Mouse (Mus musculus): ENCODE measurements around the gene Szrd1. TPM values are rescaled to one million over a fixed set of nuclear protein-coding genes. Genes with fewer than 3 reads are reported as not detected.

Gene Szrd1
- polyA plus RNA-seq, 1 experiment = 141 TPM

- H3ac ChIP-seq (ENCODE audit: control insufficient read depth, insufficient read length, low read depth) = no peak overlapping the region
- peaks cover 33% of the 10 kb centered on the region for H3K36me3 ChIP-seq (ENCODE audit: control insufficient read depth, insufficient read depth)
- H3K4me3 ChIP-seq (ENCODE audit: insufficient read depth, poor library complexity, severe bottlenecking) = no peak overlapping the region
- H3K79me2 ChIP-seq (ENCODE audit: control insufficient read depth, insufficient read depth) = peaks cover 88% of the 10 kb centered on the region
- TF ChIP-seq CTCF (IDR thresholded peaks at IDR 0.05; ENCODE audit: control insufficient read depth, insufficient read depth, insufficient read length) (no peak), CEBPB (IDR thresholded peaks at IDR 0.05; ENCODE audit: low read depth) (no peak), MYOD1 (IDR thresholded peaks at IDR 0.05; ENCODE audit: control insufficient read depth, insufficient read length, low read depth) (no peak), MYOG (IDR thresholded peaks at IDR 0.05; ENCODE audit: control insufficient read depth, extremely low read depth, insufficient read length) (no peak), FOSL1 (IDR thresholded peaks at IDR 0.05; ENCODE audit: insufficient read depth, low read length, poor library complexity, severe bottlenecking) (no peak), USF1 (IDR thresholded peaks at IDR 0.05; ENCODE audit: low read depth) (no peak), MAX (IDR thresholded peaks at IDR 0.05) (no peak)
- peaks cover 64% of the 10 kb centered on the region for H3K79me3 ChIP-seq (ENCODE audit: low read depth)
- no peaks in the 10 kb centered on the region for H3K27me3 ChIP-seq (ENCODE audit: control insufficient read depth, insufficient read depth, insufficient read length)
Observed at GRCm38 (mm10) chr4:141120700-141121099, 18.9 kb downstream of the Szrd1 start.

GRCm38 (mm10) chr4:141118691-141119090, 20.9 kb downstream of the Szrd1 start:
- peaks cover 44% of the 10 kb centered on the region for H3K79me3 ChIP-seq (ENCODE audit: low read depth)
- no peak for TF ChIP-seq FOSL1 (IDR thresholded peaks at IDR 0.05; ENCODE audit: insufficient read depth, low read length, poor library complexity, severe bottlenecking)
- TF ChIP-seq MYOD1 (IDR thresholded peaks at IDR 0.05; ENCODE audit: control insufficient read depth, insufficient read length, low read depth) = no peak
- no peak for TF ChIP-seq USF1 (IDR thresholded peaks at IDR 0.05; ENCODE audit: low read depth)
- no peak for TF ChIP-seq CEBPB (IDR thresholded peaks at IDR 0.05; ENCODE audit: low read depth)
- TF ChIP-seq CTCF (IDR thresholded peaks at IDR 0.05; ENCODE audit: control insufficient read depth, insufficient read depth, insufficient read length) = no peak
- no peak for TF ChIP-seq MYOG (IDR thresholded peaks at IDR 0.05; ENCODE audit: control insufficient read depth, extremely low read depth, insufficient read length)
- TF ChIP-seq MAX (IDR thresholded peaks at IDR 0.05) = no peak
- H3K79me2 ChIP-seq (ENCODE audit: control insufficient read depth, insufficient read depth) = peaks cover 68% of the 10 kb centered on the region
- H3ac ChIP-seq (ENCODE audit: control insufficient read depth, insufficient read length, low read depth) = no peak overlapping the region
- H3K27me3 ChIP-seq (ENCODE audit: control insufficient read depth, insufficient read depth, insufficient read length) = no peaks in the 10 kb centered on the region
- H3K36me3 ChIP-seq (ENCODE audit: control insufficient read depth, insufficient read depth) = peaks cover 49% of the 10 kb centered on the region
- no peak overlapping the region for H3K4me3 ChIP-seq (ENCODE audit: insufficient read depth, poor library complexity, severe bottlenecking)

DNA sequence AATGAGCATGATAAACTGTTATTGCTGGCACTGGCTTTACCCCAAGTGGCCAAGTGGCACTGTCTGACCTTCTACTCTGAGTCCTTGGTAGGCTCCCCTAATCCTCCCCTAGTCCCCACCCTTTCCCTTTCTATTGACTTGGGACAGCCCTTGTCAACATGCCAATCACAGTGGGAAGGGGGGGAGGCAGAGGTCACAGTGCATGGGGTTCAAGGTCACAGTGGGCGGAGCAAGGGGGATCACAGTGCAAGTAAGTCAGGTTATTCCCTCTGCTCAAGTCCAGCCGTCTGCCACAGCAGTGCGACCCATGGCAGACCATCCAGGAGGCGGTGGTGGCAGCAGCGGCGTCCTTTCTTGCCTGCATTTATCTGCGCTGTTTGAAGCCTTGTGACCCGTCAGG, 24.2 kb downstream of the Szrd1 start:
- H3K36me3 ChIP-seq (ENCODE audit: control insufficient read depth, insufficient read depth) = peaks cover 50% of the 10 kb centered on the region
- H3K79me2 ChIP-seq (ENCODE audit: control insufficient read depth, insufficient read depth) = peaks cover 35% of the 10 kb centered on the region
- H3K4me3 ChIP-seq (ENCODE audit: insufficient read depth, poor library complexity, severe bottlenecking) = no peak overlapping the region
- peaks cover 14% of the 10 kb centered on the region for H3K79me3 ChIP-seq (ENCODE audit: low read depth)
- H3K27me3 ChIP-seq (ENCODE audit: control insufficient read depth, insufficient read depth, insufficient read length) = no peaks in the 10 kb centered on the region
- TF ChIP-seq FOSL1 (IDR thresholded peaks at IDR 0.05; ENCODE audit: insufficient read depth, low read length, poor library complexity, severe bottlenecking) = no peak
- H3ac ChIP-seq (ENCODE audit: control insufficient read depth, insufficient read length, low read depth) = no peak overlapping the region

- Histone ChIP-seq H3K79me3 (ENCODE audit: low read depth) (peaks cover 6% of the 10 kb centered on the region), H3K79me2 (ENCODE audit: control insufficient read depth, insufficient read depth) (peaks cover 26% of the 10 kb centered on the region), H3K27me3 (ENCODE audit: control insufficient read depth, insufficient read depth, insufficient read length) (no peaks in the 10 kb centered on the region), H3K4me3 (ENCODE audit: insufficient read depth, poor library complexity, severe bottlenecking) (no peak overlapping the region), H3K36me3 (ENCODE audit: control insufficient read depth, insufficient read depth) (peaks cover 50% of the 10 kb centered on the region), H3ac (ENCODE audit: control insufficient read depth, insufficient read length, low read depth) (no peak overlapping the region)
- TF ChIP-seq MAX (IDR thresholded peaks at IDR 0.05) (no peak), USF1 (IDR thresholded peaks at IDR 0.05; ENCODE audit: low read depth) (no peak), MYOG (IDR thresholded peaks at IDR 0.05; ENCODE audit: control insufficient read depth, extremely low read depth, insufficient read length) (no peak), FOSL1 (IDR thresholded peaks at IDR 0.05; ENCODE audit: insufficient read depth, low read length, poor library complexity, severe bottlenecking) (no peak)
Observed at GRCm38 (mm10) chr4:141114521-141114981, 25.0 kb downstream of the Szrd1 start.

DNA sequence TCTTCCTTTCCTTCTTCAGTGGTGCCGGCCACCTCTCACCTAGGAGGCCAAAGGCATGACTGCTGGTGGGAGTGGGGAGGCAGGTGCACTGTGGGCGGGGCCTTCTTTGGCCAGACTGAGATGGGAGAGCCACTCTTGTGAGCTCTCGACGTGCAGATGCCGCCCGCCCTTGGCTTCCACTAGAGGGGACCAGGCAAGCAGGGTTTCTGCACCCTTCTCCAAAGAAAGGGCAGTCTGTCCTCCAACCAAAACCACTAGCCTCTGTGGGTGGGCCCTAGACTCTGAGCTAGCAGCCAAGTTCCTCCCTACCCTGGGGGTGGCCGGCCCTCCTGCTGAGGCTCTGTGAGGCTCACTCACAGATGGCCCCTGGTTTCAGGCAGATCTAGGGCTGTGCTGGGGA, 25.7 kb downstream of the Szrd1 start:
- peaks cover under 1% of the 10 kb centered on the region for H3K79me3 ChIP-seq (ENCODE audit: low read depth)
- H3ac ChIP-seq (ENCODE audit: control insufficient read depth, insufficient read length, low read depth) = no peak overlapping the region
- no peaks in the 10 kb centered on the region for H3K27me3 ChIP-seq (ENCODE audit: control insufficient read depth, insufficient read depth, insufficient read length)
- no peak for TF ChIP-seq USF1 (IDR thresholded peaks at IDR 0.05; ENCODE audit: low read depth)
- no peak for TF ChIP-seq MYOD1 (IDR thresholded peaks at IDR 0.05; ENCODE audit: control insufficient read depth, insufficient read length, low read depth)
- TF ChIP-seq MYOG (IDR thresholded peaks at IDR 0.05; ENCODE audit: control insufficient read depth, extremely low read depth, insufficient read length) = no peak
- no peak for TF ChIP-seq MAX (IDR thresholded peaks at IDR 0.05)
- no peak for TF ChIP-seq FOSL1 (IDR thresholded peaks at IDR 0.05; ENCODE audit: insufficient read depth, low read length, poor library complexity, severe bottlenecking)
- no peak for TF ChIP-seq CEBPB (IDR thresholded peaks at IDR 0.05; ENCODE audit: low read depth)
- no peak for TF ChIP-seq CTCF (IDR thresholded peaks at IDR 0.05; ENCODE audit: control insufficient read depth, insufficient read depth, insufficient read length)
- H3K4me3 ChIP-seq (ENCODE audit: insufficient read depth, poor library complexity, severe bottlenecking) = no peak overlapping the region
- H3K79me2 ChIP-seq (ENCODE audit: control insufficient read depth, insufficient read depth) = peaks cover 19% of the 10 kb centered on the region
- H3K36me3 ChIP-seq (ENCODE audit: control insufficient read depth, insufficient read depth) = peaks cover 50% of the 10 kb centered on the region

DNA sequence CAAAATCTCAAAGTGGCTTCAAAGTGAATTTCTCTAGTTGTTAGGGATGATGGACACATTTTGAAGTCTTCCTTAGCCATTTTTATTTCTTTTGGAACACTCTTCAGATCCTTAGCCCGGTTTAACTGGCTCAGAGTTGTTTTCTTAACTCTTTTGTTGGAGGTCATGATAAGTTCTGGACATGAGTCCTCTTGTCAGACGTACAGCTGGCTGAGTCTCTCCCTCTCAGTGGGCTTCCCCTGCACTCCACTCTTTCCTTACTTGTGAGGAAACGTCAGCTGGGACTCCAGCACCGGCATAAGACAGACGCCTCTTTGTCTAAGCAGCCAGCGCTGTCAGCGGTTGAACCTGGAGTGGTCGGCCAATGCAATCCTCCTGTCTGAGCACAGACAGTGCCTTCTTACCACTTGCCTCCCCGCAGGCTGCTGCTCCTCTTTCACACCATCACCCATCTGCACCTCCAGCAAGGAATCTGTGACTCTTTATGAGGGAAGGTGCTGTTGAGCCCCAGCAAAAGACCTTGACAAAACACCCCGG, 31.3 kb downstream of the Szrd1 start:
- no peaks in the 10 kb centered on the region for H3K79me2 ChIP-seq (ENCODE audit: control insufficient read depth, insufficient read depth)
- TF ChIP-seq MYOD1 (IDR thresholded peaks at IDR 0.05; ENCODE audit: control insufficient read depth, insufficient read length, low read depth) (no peak), MYOG (IDR thresholded peaks at IDR 0.05; ENCODE audit: control insufficient read depth, extremely low read depth, insufficient read length) (no peak), USF1 (IDR thresholded peaks at IDR 0.05; ENCODE audit: low read depth) (no peak), CTCF (IDR thresholded peaks at IDR 0.05; ENCODE audit: control insufficient read depth, insufficient read depth, insufficient read length) (no peak), MAX (IDR thresholded peaks at IDR 0.05) (no peak), FOSL1 (IDR thresholded peaks at IDR 0.05; ENCODE audit: insufficient read depth, low read length, poor library complexity, severe bottlenecking) (no peak), CEBPB (IDR thresholded peaks at IDR 0.05; ENCODE audit: low read depth) (no peak)

More for the DNA sequence above, 31.3 kb downstream of the Szrd1 start:
- H3K4me3 ChIP-seq (ENCODE audit: insufficient read depth, poor library complexity, severe bottlenecking) = no peak overlapping the region
- no peaks in the 10 kb centered on the region for H3K27me3 ChIP-seq (ENCODE audit: control insufficient read depth, insufficient read depth, insufficient read length)
- no peaks in the 10 kb centered on the region for H3K79me3 ChIP-seq (ENCODE audit: low read depth)
- H3ac ChIP-seq (ENCODE audit: control insufficient read depth, insufficient read length, low read depth) = no peak overlapping the region
- peaks cover 5% of the 10 kb centered on the region for H3K36me3 ChIP-seq (ENCODE audit: control insufficient read depth, insufficient read depth)

Measured in C2C12 (cell line).